8 mouse cellular contexts compared by ENCODE assay signal in the genomic region with DNA sequence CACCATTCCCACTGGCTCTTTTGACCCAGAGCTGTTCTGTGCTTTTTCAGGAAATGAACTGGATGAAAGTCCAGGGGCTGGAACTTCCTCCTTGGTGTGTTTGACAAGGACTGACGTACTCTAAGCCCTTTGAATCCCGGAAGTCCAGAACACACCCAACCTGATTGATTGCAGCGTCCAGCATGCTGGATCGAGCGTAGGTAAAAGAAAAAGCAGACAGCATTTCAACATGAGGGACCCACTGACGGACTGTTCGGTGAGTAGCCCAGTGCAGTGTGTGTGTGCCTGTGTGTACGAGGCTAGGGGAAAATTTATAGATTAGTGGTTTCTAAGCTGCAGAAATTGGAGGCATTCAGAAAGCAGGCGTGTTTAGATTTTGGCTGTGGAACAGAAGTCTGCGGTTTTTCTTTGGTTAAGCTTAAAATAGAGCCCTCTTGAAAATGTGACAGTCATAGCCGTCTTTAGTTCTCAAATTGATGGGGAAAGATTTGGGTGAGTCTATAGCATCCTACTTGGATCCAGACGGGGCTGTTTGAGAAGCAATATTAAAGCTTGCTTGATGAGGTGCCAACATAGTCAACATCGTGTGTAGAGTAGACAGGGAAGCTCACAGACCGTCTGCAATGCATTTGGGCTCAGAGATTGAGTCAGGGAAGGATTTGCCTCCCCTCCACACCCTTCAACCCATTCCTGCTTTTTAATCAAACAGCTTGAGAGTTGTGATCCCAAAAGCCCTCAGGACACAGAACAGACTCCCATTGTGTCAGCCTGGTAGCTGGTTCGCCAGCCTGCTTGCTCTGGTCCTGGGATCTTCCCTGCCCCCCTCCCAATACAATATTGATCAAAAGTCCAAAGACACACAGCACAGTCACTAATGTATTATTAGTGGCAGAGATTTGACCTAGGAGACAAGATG. TPM values are rescaled to one million over a fixed set of nuclear protein-coding genes. Genes with fewer than 3 reads are reported as not detected.
A peak's percentile ranks its signal among the peaks of the same experiment; 100 is the strongest.
DNase-seq lines count a peak whose midpoint lies in the region; ATAC-seq and TF ChIP-seq lines count a peak whose summit lies in the region.

Gene Nostrin, plus strand, starts transcription at position 140 of the 916 bp plus-strand sequence.

- peak; percentile 90 for ATAC-seq in megakaryocyte, adult 5-6 weeks (ENCODE audit: poor library complexity, severe bottlenecking)

- peak within 1 kb of the TSS; percentile 57 for H3K27ac ChIP-seq in layer of hippocampus, adult 2 months

- no peak for TF ChIP-seq CTCF in layer of hippocampus, adult 2 months (conservative IDR thresholded peaks at IDR 0.05)

- DNase-seq in layer of hippocampus, adult 2 months (ENCODE audit: low spot score in 2 of 2), result no peak
- no peak for DNase-seq in layer of hippocampus, postnatal 14 days (ENCODE audit: low spot score in 2 of 2)
- DNase-seq in heart, adult 9 months (ENCODE audit: low spot score in 2 of 2), result peak; percentile 63 to 72
- DNase-seq in kidney, postnatal 14 days, result peak; percentile 68
- DNase-seq in right cerebral cortex, postnatal 4 days, result no peak
- DNase-seq in right cerebral cortex, postnatal 14 days, result no peak
- no peak for DNase-seq in adipocyte (ENCODE audit: low spot score)

- H3K4me3 ChIP-seq in layer of hippocampus, adult 2 months, result peak within 1 kb of the TSS; percentile 33

RNA-seq across cellular contexts. Expression of gene Nostrin, which starts in this region (rescaled TPM):
- total RNA-seq in layer of hippocampus, adult 2 months (2021), result 1 to 10 TPM; 4.2 to 4.8 TPM
- total RNA-seq in layer of hippocampus, postnatal 14 days (2021), result 1 to 10 TPM; 5.7 to 7.5 TPM
- total RNA-seq in megakaryocyte, adult 5-6 weeks (2015), result 15.8 and 24.3 TPM in 2 replicates
- 25.1 and 26.7 TPM in 2 replicates for total RNA-seq in megakaryocyte, adult 5-6 weeks (2017)

Comparison
In these comparisons a context has a peak if more than half of its experiments do, and no peak if none do; other contexts are left out.
1. DNase-seq: peak in heart, adult 9 months (2 of 2) and kidney, postnatal 14 days (single experiment); none in layer of hippocampus, adult 2 months (0 of 2), layer of hippocampus, postnatal 14 days (0 of 2), right cerebral cortex, postnatal 4 days (single experiment), right cerebral cortex, postnatal 14 days (single experiment) and adipocyte (single experiment).